Mouse (Mus musculus): ENCODE measurements around the gene Tmem183a. TPM values are rescaled to one million over a fixed set of nuclear protein-coding genes. Genes with fewer than 3 reads are reported as not detected.

The Tmem183a gene
- polyA plus RNA-seq, 1 experiment = 98.5 TPM

GRCm38 (mm10) chr1:134357461-134357860 is 4.3 kb downstream of the Tmem183a start:
- no peak overlapping the region for H3K4me3 ChIP-seq (ENCODE audit: control insufficient read depth, insufficient read depth, low read length)
- peaks cover 5% of the 10 kb centered on the region for H3K4me1 ChIP-seq (replicated peaks; ENCODE audit: control insufficient read depth, insufficient read depth, low read length)
- DNase-seq = no peak
- H3K27me3 ChIP-seq (ENCODE audit: control insufficient read depth, insufficient read depth, low read length) = no peaks in the 10 kb centered on the region
- no peak for TF ChIP-seq POLR2A (IDR thresholded peaks at IDR 0.05; ENCODE audit: control insufficient read depth, extremely low read depth, insufficient read depth, low read length, poor library complexity)
- peaks cover 48% of the 10 kb centered on the region for H3K36me3 ChIP-seq (ENCODE audit: control insufficient read depth, insufficient read depth, low read length)
- 92% methylated on average over 4 of the region's 4 CpGs for WGBS
- H3K27ac ChIP-seq (ENCODE audit: control insufficient read depth, insufficient read depth, low read length) = no peak overlapping the region

GRCm38 (mm10) chr1:134353326-134353725 is 8.5 kb downstream of the Tmem183a start:
- H3K27me3 ChIP-seq (ENCODE audit: control insufficient read depth, insufficient read depth, low read length) = no peaks in the 10 kb centered on the region
- 91% methylated on average over 2 of the region's 2 CpGs for WGBS
- peaks cover 79% of the 10 kb centered on the region for H3K36me3 ChIP-seq (ENCODE audit: control insufficient read depth, insufficient read depth, low read length)
- no peak overlapping the region for H3K27ac ChIP-seq (ENCODE audit: control insufficient read depth, insufficient read depth, low read length)
- DNase-seq = no peak
- H3K4me3 ChIP-seq (ENCODE audit: control insufficient read depth, insufficient read depth, low read length) = no peak overlapping the region
- no peaks in the 10 kb centered on the region for H3K4me1 ChIP-seq (replicated peaks; ENCODE audit: control insufficient read depth, insufficient read depth, low read length)
- no peak for TF ChIP-seq CTCF (IDR thresholded peaks at IDR 0.05; ENCODE audit: borderline replicate concordance, control insufficient read depth, extremely low read depth, insufficient read depth, low read length, poor library complexity)
- no peak for TF ChIP-seq POLR2A (IDR thresholded peaks at IDR 0.05; ENCODE audit: control insufficient read depth, extremely low read depth, insufficient read depth, low read length, poor library complexity)

GRCm38 (mm10) chr1:134347791-134348190 is 14.0 kb downstream of the Tmem183a start:
- Histone ChIP-seq H3K4me3 (ENCODE audit: control insufficient read depth, insufficient read depth, low read length) (no peak overlapping the region), H3K4me1 (replicated peaks; ENCODE audit: control insufficient read depth, insufficient read depth, low read length) (peaks cover 8% of the 10 kb centered on the region), H3K36me3 (ENCODE audit: control insufficient read depth, insufficient read depth, low read length) (peaks cover 46% of the 10 kb centered on the region), H3K27me3 (ENCODE audit: control insufficient read depth, insufficient read depth, low read length) (no peaks in the 10 kb centered on the region; the same call in 1 of the 2 replicates), H3K27ac (ENCODE audit: control insufficient read depth, insufficient read depth, low read length) (no peak overlapping the region)
- TF ChIP-seq CTCF (IDR thresholded peaks at IDR 0.05; ENCODE audit: borderline replicate concordance, control insufficient read depth, extremely low read depth, insufficient read depth, low read length, poor library complexity) (no peak), POLR2A (IDR thresholded peaks at IDR 0.05; ENCODE audit: control insufficient read depth, extremely low read depth, insufficient read depth, low read length, poor library complexity) (no peak)
- DNase-seq = no peak
- 96% methylated on average over 9 of the region's 9 CpGs for WGBS

- TF ChIP-seq CTCF (IDR thresholded peaks at IDR 0.05; ENCODE audit: borderline replicate concordance, control insufficient read depth, extremely low read depth, insufficient read depth, low read length, poor library complexity) = no peak
- no peak for TF ChIP-seq POLR2A (IDR thresholded peaks at IDR 0.05; ENCODE audit: control insufficient read depth, extremely low read depth, insufficient read depth, low read length, poor library complexity)
- no peaks in the 10 kb centered on the region; the same call in 1 of the 2 replicates for H3K27me3 ChIP-seq (ENCODE audit: control insufficient read depth, insufficient read depth, low read length)
- no peak overlapping the region for H3K27ac ChIP-seq (ENCODE audit: control insufficient read depth, insufficient read depth, low read length)
- H3K4me3 ChIP-seq (ENCODE audit: control insufficient read depth, insufficient read depth, low read length) = no peak overlapping the region
- peaks cover 8% of the 10 kb centered on the region for H3K4me1 ChIP-seq (replicated peaks; ENCODE audit: control insufficient read depth, insufficient read depth, low read length)
- no peak for DNase-seq
- 91% methylated on average over 4 of the region's 4 CpGs for WGBS
- peaks cover 19% of the 10 kb centered on the region for H3K36me3 ChIP-seq (ENCODE audit: control insufficient read depth, insufficient read depth, low read length)
These were observed 16.7 kb downstream of the Tmem183a start for GRCm38 (mm10) chr1:134345075-134345474.

- 20% methylated on average over 54 of the region's 54 CpGs for WGBS
These were observed 17.5 kb downstream of the Tmem183a start for GRCm38 (mm10) chr1:134344005-134344950.

DNA sequence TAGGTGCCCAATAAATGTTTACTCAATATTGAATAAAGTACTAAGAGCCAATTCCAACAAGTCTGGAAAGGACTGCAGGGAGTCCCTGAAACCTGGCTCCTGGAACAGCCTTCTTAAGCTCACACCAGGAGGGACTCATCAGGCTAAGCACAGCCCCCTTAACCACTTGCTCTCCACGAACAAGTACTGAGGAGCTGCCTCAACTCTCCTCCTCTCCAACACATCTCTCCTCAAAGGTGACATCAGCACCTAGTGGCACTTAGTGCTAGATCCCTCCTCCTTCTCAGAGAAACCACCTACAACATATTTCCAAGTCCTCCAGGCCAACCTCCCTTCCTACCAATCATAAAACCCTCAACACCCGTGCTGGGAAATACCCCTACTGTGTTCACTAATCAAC is 18.2 kb downstream of the Tmem183a start:
- DNase-seq = no peak
- Histone ChIP-seq H3K27me3 (ENCODE audit: control insufficient read depth, insufficient read depth, low read length) (no peaks in the 10 kb centered on the region; the same call in 1 of the 2 replicates), H3K36me3 (ENCODE audit: control insufficient read depth, insufficient read depth, low read length) (peaks cover 8% of the 10 kb centered on the region), H3K4me3 (ENCODE audit: control insufficient read depth, insufficient read depth, low read length) (no peak overlapping the region), H3K27ac (ENCODE audit: control insufficient read depth, insufficient read depth, low read length) (no peak overlapping the region), H3K4me1 (replicated peaks; ENCODE audit: control insufficient read depth, insufficient read depth, low read length) (peaks cover 8% of the 10 kb centered on the region)
- 56% methylated on average over 2 of the region's 2 CpGs for WGBS
- no peak for TF ChIP-seq POLR2A (IDR thresholded peaks at IDR 0.05; ENCODE audit: control insufficient read depth, extremely low read depth, insufficient read depth, low read length, poor library complexity)
- TF ChIP-seq CTCF (IDR thresholded peaks at IDR 0.05; ENCODE audit: borderline replicate concordance, control insufficient read depth, extremely low read depth, insufficient read depth, low read length, poor library complexity) = no peak

More at GRCm38 (mm10) chr1:134344005-134344950, 17.5 kb downstream of the Tmem183a start:
- TF ChIP-seq POLR2A (IDR thresholded peaks at IDR 0.05; ENCODE audit: control insufficient read depth, extremely low read depth, insufficient read depth, low read length, poor library complexity) (no peak), CTCF (IDR thresholded peaks at IDR 0.05; ENCODE audit: borderline replicate concordance, control insufficient read depth, extremely low read depth, insufficient read depth, low read length, poor library complexity) (no peak)
- DNase-seq = peak; percentile 60
- no peak overlapping the region for H3K27ac ChIP-seq (ENCODE audit: control insufficient read depth, insufficient read depth, low read length)
- peaks cover 8% of the 10 kb centered on the region for H3K4me1 ChIP-seq (replicated peaks; ENCODE audit: control insufficient read depth, insufficient read depth, low read length)
- H3K27me3 ChIP-seq (ENCODE audit: control insufficient read depth, insufficient read depth, low read length) = no peaks in the 10 kb centered on the region; the same call in 1 of the 2 replicates
- no peak overlapping the region; the same call in 1 of the 2 replicates for H3K4me3 ChIP-seq (ENCODE audit: control insufficient read depth, insufficient read depth, low read length)
- H3K36me3 ChIP-seq (ENCODE audit: control insufficient read depth, insufficient read depth, low read length) = peaks cover 11% of the 10 kb centered on the region
